Mouse (Mus musculus): Measurements from ENCODE around the gene Galntl5.

- no peak for TF ChIP-seq POLR2A (IDR thresholded peaks at IDR 0.05; ENCODE audit: control insufficient read depth, low read depth, low read length)
- no peak for TF ChIP-seq CTCF (IDR thresholded peaks at IDR 0.05; ENCODE audit: control insufficient read depth, insufficient read depth, insufficient replicate concordance, low read depth, low read length)
These were observed 73.2 kb downstream of the Galntl5 start for GRCm38 (mm10) chr5:25254491-25254890.

Measured in testis, adult 2 months (tissue).